Mouse (Mus musculus): ENCODE measurements around the gene Actr6.
A peak's percentile ranks its signal among the peaks of the same experiment; 100 is the strongest.

Actr6 gene

DNA sequence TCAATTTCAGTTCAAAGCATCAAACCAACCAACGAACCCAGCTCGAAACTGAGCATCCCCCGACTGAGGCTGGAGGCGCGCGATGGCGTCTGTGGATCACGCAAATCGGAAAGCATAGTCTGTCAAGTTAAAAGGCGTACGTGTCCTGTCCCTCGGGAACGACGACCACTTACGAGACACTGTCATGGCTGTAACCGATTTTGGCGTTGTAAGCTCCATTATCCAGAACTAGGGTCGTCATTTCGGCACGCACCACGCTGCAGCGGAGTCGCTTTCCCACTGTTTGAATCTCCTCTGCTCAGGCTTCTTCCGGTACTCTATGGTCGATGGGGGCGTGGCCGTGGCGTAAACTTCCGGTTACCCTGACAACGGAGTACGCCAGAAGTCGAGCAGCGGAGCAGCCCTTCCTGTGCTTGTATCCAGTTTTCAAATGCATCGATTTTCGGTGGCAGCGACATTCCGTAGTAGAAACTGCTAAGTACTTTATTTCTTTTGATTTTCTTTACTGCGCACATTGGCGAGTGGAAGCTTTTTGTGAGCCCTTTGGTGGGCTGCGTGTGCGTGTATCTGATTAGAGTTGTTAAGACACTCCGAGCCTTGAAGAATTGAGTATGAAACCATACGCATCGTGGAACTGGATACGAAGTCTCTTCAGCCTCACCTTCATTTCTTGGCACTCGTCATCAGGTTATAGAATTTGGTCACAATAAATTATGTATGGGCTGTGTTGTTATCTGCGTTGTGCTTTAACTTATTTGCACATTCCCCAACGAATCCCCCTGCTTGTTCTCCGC, at the start of gene Actr6:
Actr6 (minus strand) TSS at position 295 of the 794 bp plus-strand sequence.
- peak; percentile 95 for DNase-seq

DNA sequence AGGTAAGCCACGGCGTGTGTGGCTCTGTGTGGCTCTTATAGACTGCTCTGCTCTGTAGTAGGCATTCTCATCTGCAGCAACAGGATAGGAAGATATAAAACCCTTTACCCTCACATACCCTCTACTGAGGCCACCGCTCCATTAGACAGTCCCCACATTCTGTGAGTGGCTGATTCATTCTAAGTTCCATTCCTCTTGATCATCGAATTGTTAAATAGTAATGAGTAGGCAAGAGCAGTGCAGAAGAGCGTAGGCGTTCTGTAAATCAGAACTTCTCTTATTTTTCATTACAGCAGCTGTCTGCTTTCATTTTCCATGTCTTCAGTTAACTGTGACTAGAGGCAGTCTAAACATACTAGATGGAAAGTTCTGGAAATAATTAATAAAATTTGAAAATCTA, 43.9 kb upstream of the Actr6 start:
- DNase-seq = no peak

DNA sequence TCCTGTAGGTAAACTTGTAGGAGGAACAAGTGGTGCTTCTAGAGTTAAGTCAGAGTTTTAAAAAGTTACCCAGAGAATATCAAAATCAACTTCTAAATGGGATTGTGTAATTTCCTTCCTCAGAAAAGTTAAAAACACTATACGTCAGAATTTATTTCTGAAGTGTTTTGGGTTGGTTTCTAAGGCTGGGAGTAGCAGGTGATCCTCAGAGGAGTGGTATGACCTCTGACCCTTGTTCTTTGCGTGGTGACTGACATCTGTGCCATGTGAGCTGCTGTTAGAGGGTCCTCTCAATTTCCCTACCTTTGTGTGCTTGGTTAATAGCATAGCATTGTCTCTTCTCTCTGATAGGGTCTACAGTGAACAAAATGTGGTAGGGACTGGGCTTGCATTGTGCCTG, 39.8 kb upstream of the Actr6 start:
- DNase-seq = no peak

DNA sequence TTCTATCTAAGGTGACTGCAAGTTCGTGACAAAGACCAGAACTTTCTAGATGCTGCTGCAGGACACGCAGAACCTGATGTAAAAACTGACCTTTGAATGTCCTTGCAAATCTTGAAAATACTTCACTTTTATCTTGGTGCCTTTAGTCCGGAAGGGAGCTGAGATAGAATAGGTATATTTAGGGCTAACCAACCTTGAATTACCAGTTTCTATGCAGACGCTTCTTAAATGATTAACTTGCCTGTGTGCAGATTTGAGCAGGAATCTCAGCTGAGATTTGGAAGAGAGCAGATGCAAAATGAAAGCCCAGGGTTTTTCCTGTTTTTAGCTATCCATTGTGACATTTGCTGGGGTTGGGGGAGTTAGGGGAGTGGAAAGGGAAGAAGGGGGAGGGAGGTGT, 37.0 kb upstream of the Actr6 start:
- DNase-seq = no peak

DNA sequence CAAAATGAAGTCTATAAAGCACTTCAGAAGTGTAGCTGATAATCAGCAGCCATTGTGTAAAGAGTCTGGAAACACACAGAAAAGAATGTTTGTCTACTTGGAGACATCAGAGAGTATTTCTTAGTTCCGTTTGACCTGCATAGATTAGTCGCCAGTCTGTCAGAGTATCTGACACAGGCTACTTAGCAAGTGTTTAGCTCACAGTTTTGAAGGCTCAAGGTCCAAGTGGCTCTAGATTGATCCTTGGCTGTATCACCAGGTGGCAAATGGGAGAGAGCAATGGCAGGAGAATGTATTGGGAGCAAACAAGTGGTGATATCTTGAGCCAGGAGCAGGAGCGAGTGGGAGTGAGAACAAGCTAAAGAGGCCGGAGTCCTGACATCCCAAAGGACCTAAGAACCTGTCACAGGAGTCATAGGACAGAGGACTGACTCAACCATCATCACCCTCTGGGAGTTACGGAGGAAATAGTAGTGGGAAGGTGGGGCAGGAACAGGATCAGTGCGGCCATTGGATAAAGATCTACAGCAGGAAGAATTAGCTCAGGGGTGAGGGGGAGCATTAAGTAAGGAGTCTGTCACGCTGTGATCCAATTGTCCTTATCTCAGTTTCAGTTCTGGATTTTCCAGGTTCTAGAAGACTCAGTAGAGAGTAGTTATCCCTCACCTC, 36.4 kb upstream of the Actr6 start:
- no peak for DNase-seq

DNA sequence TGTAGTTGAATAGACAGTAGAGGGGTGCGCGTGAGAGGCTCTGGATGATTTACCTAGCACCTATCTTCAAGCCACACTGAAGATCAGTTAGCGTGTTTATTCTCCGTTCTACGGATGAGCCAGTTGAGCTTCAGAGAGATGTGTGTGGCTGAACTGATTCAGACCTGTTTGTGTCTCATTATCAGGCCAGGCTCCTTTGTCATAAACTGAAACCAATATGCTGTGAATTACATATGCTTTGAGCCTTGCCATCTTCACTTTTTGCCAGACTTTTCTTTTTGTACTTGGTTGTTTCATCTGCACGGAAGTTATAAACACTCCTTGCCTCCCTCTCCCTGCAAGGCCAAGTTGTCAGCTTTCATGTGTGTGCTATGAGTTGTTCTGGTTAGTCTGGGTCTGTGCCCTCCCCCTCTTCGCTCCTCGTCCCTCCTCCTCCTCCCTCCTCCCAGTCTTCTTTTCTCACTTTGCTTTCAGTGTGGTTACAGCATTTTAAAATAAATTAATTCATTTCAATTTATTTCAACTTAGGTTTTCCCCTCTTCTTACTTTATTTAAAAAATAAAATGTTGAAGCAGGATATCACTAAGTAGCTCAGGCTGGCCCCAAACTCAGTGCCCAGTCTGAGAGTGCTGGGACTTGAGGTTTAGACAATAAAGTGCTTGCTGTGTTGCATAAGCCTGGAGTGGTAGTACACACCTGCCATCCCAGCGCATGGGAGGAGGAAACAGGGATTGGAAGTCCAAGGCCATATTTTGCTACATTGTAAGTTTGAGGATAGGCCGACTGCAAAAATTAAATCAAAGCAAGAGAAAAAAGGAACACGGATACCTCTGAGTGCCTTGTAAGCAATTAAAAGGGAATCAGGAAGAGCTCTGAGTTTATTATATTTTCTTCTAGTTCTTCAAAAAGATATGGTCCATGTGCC, 34.0 kb upstream of the Actr6 start:
- DNase-seq = no peak

DNA sequence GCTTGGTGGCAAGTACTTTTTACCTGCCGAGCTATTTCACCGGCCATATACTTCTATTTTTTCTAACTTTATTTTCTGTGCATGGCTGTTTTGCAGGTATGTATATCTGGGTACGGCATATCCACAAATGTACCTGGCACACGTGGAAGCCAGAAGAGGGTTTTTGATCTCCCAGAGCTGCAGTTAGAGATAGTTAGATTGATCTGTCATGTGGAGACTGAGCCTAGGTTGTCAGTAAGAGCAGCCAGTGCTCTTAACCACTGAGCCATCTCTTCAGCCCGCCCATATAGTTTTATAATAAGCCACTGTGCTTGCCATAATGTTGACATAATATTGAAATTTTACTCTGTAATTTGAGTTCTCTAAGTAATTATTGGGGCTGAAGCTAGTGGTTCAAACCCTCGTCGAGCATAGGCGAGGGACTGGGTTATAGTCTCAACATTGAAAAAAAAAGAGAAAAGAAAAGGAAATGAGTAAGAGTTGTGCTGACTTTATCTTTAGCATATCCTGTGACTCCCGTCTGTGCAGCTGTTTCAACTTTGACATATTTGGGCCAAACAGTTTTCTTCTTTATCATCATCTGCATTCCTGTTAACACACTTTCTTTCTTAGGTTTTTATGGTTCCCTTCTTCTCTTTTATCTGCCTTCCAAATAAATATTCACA, 32.5 kb upstream of the Actr6 start:
- DNase-seq = no peak

DNA sequence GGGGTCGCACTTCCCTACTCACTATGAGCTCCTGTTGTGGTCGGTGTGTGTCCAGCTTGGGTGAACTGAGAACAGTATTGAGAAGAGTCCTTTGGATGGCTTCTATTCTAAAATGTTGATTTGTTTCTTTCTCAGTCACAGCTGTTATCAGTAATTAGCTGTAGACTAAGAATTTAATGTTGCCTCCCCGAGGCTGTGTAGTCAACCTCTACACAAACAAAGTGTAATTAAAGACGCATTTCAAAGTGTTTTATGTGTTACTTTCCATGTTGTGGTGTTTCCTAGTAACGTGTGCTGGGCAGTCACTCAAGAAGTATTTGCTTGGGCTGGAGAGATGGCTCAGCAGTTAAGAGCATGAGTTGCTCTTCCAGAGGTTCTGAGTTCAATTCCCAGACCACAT, 28.7 kb upstream of the Actr6 start:
- DNase-seq = no peak

DNA sequence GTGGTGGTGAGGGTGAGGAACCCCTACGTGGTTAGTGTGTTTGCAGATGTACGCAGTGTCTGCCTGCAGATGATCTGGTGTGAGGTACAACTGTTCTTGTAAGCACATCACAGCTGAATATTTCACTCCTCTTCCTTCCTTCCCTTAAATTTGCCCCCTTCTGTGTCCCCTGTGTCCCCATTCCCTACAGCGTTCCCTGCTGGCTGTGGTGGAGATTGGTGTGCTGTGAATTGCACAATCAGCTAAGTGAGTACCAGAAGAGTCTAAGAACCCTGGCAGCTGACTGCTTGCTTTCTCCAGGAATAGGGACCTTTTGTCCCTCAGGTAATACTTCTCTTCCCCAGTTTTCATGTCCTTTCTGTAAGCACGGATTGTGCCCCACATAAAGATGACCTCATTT, 23.1 kb upstream of the Actr6 start:
- no peak for DNase-seq

DNA sequence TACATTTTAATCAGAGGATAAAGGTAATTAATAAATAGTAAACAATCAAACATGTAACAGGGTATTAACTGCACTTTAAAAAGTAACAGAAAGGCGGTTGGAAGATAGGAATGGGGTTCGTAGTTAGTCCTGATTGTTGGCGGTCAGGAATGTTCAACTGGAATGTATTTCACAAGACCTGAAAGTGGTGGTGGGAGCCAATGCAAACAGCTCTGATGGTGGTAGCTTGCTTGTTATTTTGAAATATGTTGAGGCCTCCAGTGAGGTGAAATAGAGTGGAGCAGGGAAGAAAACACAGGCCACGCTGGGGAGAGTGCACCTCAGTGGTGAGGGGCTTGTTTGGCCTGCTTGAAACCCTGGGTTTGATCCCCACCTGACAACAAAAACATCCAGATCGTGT, 19.0 kb upstream of the Actr6 start:
- no peak for DNase-seq

DNA sequence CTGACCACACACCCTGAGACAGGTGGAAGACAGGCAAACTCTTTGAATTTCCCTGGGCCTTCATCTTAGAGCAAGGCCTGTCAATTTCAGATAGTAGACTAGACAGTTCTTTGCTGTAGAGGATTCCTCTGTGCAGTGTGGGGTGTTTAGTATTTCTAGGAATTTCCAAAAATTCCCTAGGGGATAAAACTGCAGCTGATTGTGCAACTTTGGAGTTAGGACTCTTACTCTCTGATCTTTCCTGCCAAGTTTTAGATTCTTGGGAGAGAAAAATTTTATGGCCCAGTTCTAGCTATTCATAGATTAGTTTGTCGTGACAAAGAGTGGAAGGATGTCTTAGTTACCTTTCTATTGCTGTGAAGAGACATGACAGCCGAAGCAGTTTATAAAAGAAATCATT, 16.5 kb upstream of the Actr6 start:
- DNase-seq = no peak

DNA sequence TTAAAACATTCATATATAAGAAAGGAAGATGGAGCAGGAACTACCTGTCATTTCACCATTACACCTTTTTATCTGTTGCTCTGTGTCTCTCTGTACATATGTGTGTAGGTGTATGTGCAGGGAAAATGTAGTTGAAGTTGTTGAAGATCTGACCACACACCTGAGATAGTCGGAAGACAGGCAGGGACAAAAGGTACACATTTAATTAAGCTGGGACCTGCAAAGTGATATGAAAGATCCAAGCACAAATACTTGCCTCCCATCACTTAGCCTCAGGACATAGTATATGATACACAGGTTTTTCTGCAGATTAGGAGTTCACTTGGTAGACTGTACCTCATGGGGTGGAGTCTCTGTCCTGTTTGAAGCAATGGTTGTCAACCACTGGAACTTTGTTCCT, 15.8 kb upstream of the Actr6 start:
- DNase-seq = no peak

DNA sequence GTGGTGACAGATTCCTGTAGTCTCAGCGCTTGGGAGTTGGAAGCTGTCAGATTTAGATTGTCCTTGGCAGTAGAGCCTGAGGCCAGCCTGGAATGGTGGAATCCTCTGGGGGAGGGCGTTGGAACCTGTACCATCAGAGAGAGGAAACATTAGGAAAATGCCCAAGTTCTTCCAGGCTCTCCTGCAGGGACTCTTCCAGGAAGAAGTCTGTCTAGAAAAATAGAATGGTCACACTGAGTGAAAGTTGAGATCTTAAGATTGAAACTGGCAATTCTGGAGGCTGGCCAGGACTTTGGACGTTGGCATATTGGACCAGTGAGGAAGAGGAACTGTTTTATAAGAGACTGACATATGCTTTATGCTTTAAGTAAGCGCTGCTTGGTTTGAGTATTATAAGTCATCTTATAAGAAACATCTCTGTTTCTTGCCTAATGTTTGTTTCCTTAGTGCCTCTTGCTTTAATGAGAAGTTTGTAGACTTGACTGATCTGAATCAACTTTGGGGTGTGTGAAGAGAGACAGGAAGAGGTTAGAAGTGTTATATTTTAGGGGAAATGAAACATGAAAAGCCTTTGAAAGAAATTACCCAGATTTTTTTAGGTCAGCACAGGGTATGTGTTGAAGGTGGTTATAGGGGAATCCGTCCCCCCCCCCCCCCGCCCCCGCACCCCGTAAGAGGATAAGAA, 15.3 kb upstream of the Actr6 start:
- DNase-seq = no peak

DNA sequence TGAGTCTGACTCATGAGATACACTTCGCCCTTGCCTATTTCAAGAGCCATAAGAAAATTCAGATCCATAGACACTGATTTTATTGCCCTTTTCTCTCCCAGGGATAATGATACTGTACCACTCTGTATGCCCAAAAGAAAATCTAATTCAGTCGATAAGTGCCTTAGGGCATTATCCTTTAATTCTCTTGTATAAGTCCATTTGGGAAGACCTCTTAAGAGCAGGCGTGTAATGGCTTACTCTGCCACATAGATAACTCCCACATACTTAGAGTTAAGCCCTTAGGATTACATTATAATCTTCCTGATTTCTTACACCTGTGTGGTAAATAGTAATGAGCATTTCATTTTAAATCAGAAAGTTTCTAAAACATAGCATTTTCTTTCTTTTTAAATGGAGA, 14.5 kb upstream of the Actr6 start:
- no peak for DNase-seq

DNA sequence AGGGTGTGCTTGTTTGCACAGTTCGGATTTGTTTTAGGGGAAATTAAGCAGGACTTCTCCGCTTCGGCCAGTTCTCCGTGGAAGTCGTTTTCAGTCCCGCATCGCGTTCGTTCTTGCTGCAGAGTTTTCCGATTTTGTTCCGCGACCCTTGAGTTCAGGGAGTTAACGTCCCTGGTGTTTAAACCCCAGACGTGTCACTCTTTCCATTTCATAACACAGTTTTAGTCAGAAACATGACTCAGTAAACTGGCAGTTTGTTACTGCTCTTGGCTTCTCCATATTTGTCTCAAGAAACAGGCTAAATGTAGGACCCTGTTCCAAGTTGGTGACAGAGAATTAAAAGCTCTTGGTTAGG, 13.5 kb upstream of the Actr6 start:
- DNase-seq = no peak

DNA sequence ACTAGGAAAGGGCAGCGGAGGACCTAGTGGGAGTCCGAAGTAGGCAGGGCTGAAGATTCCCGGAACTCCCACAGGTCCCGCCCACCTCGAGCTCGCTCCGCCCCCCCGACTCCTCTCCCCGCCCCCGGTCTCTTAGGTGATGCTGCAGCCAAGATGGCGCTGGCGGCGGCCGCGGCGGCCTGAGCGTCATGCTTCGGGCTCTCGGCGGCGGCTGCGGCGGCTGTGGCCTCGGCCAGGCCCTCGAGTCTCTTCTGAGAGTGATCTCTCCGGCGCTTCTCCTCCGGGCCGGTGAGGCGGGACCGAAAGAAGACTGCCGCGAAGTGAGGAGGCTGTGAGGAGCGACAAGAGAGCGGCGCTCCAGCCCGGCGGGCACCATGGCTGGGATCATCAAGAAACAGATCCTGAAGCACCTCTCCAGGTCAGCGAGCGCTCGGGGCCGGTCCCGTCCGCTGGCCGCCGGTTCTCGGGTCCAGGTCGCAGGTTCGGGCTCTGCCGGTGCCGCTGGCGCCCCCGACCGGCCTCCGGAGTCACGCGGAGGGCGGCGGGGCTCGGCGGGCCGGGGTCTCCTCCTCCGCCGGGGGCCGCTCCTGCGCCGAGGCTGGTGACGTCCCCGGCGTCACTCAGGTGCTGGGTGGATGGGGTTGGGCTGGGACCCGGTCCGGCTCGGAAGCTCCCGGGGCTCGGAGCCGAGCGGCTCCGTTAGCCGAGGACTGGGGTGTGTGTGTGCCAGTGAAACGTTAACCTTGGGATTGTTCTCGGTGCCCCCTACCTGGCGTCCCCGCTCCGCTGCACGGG, 13.0 kb upstream of the Actr6 start, which contains the start of gene Uhrf1bp1l:
Uhrf1bp1l (plus strand) TSS at position 121 of the 795 bp plus-strand sequence.
- DNase-seq = peak; percentile 90

DNA sequence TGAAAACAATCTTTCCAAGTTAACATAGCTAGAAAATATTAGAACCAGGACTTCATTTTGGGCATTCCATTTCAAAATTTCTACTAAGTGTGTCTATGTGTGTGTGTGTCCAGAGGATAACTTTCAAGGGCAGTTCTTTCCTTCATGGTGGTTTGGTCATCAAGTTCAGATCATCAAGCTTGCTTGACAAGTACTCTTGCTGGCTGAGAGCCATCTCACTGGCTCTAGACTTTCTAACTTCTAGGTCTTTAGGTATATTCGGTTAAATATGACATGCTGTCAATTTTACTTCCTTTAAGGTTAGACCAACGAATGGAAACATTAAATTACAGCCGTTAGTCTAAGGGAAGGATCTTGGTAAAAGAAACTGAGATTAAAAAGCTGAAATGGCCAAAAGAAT, 12.2 kb upstream of the Actr6 start:
- DNase-seq = no peak

DNA sequence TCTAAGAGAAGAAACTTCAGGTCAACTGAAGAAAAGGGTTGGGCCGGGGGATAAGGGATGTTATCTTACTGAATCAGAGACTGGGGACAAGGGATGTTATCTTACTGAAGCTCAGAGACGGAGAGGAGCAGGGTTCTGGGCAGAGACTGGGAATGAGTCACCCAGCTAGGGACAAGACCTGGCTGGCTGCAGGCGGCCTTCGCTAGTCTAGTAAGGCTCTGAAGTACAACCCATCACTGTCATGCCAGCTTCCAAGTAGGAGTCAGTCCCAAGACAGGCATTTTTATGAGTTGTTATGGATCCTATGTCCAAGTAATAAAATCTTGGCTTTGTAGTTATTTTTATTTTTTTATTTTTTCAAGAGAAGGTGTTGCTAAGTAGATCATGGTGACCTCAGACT, 11.2 kb upstream of the Actr6 start:
- DNase-seq = no peak

DNA sequence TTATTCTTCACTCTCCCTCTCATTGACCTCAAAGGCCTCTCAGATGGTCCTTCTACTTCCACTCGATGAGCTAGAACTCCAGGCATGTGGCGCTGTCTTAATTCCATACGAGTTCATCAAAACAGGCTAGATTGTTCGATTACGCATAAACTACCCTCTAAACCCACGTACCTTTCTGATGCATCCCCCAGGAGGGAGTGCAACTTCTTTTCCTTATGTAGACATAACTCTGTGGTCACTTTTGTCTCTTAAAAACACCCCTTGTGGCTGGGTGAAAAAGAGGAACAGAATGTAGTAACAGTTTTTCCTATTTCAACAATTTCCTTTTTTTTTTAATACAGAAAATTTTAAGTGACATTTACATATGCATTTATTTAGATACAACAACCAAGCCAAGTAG, 8.9 kb upstream of the Actr6 start:
- no peak for DNase-seq

DNA sequence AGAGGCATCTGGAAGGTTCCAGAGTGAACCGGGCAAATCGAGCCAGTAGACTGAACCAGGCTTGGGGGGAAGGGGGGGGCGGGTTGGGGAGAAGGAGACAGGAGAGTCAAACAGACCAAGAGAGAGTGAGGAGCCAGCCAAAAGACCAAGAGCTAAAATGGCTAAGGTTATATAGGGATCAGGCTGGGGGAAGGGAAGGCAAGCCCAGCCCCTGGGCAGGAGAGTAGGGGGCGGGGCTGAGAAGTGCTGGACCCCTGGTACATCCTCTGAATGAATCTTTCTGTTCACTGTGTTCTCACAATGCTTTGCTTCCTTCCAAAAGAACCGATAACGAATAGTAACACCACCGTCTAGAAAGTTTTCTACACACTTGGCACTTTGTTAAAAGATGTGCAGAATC, 7.6 kb upstream of the Actr6 start:
- DNase-seq = no peak

DNA sequence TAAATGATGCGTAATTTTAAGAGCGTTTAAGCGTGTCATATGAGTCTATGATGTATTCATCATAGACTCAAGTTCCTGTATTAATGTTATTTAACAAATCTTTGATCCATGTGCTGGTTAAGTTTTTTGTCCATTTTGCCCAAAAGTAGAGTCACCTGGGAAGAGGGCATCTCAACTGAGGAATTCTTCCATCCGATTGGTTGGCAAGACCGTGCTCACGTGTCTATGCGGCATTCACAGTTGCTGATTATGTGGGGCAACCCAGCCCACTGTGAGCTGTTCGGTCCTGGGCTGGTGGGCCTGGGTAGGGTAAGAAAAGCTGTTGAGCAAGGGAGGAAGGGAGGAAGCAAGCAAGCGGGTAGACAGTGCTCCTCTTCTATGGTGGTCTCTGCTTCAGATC, 6.3 kb upstream of the Actr6 start:
- no peak for DNase-seq

DNA sequence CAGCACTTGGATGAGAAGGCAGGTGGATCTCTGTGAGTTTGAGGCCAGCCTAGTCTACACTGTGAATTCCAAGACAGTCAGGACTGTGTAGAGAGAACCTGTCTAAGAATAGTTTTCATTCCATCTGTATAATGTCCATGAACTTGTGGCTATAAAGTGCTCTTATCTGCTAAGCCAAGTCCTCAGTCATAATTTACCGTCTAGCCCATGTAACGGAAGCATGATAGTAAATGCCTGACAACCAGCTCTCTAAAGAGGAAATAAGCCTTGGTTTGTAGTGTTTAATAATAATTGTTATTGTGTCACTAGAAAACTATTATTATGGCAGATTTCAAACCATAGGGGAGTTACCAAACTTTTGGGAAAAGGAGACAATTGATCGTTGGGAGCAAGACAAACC, 5.8 kb upstream of the Actr6 start:
- DNase-seq = no peak

Data from right cerebral cortex, adult 18-20 months (tissue).